Mouse (Mus musculus) 3134 (cell line): ENCODE data around the gene Mrs2.
A peak's percentile ranks its signal among the peaks of the same experiment; 100 is the strongest.

ENCODE experiments used
- DNase-seq: peaks from one replicate; pipeline ENCODE4 v3.0.0-alpha.2; 2011; ENCODE audit warnings: low spot score; ENCODE audit not compliant: insufficient read length; ENCODE audit errors: extremely low read depth

Mrs2 gene

DNA sequence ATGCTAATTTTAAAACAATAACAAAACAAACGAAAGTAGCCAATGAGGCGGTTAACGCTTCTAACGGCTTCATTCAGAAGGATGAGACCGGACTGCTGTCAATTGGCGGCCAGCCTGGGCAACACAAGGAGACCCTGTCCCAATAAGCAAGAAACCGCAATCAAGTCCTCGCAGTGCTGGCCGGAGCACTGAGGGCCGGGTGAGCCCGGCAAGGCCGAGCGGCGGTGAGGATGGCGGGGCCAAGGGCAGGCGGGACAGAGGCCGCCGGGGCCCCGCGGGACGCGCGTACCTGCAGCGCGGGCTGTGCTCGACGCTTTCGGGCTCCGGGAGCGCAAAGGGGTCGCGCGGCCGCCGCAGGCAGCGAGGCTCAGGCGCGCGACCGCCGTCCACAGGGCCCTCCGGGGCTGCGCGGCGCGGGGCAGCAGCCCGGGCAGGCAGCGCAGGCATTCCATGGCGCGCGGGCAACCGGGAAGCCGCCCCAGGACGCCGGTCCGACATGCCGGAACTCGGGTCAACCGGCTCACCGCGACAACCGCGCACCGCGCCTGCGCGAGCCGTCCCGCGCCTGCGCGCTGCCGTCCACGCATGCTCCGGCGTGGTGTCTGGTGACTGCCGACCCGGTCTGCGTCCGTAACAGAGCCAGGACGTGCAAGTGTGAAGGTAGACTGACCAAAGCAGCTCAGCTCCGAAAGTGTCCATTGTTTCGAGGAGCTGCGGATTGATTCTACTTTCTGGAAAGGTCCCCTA, at the start of gene Mrs2:
Gene Mrs2 (minus strand): TSS at position 587 of the 747 bp plus-strand sequence.
- DNase-seq: peak; percentile 96

DNA sequence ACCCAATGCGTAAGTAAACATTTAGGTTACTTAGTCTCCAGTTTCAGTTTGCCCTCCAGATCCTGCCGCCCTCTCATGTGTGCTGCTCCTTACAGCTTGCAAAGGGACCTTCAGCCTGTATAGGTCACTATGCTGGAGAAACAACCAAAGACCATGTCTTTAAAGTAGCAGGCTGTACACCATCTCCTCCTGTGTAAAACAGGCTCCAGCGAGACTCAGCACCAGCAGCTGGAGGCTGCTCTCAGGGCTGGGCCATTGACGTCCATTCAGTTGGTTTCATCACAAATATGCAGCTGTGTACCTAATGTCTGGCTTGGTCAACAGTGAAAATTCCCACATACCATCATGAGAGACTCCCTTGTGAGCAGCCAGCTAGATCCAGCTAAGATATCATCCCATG, 49.6 kb upstream of the Mrs2 start:
- DNase-seq: no peak

DNA sequence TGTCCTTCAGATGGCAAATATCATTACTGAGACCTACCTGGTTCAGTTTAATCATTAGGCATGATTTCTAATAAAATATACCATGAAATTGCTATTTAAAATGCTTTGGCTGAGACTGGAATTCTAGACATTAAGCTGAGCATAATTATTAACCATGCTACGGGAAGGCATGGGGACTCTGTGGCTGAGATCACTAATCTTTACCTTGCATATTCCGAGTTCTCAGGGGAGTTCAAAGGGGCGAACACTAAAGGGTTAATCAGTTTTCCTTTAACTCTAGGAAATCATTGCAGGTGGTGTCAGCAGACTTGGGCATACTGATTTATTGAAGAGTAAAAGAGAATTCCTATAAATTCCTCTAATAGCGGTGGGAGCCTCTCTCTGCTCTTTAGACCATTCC, 47.0 kb upstream of the Mrs2 start:
- DNase-seq: no peak

DNA sequence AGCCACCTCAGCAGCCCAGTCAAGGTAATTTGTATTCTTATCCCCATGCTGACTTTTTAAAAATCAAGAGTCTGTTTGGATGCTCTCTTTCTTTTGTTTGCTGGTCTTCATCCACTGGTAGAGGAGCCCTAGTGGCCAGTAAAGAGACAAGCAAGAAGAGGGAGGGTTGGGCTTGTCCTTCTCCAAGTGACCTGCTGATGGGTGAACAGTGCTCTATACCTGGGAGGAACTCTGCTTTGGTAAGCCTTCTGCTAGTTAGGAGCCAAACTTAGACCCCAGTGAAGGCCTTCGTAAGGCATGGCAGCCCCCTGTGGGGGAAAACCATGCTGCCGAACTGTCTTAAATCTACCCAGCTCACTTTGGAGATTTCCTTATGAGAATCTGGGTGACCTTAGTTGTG, 46.5 kb upstream of the Mrs2 start:
- DNase-seq: no peak

DNA sequence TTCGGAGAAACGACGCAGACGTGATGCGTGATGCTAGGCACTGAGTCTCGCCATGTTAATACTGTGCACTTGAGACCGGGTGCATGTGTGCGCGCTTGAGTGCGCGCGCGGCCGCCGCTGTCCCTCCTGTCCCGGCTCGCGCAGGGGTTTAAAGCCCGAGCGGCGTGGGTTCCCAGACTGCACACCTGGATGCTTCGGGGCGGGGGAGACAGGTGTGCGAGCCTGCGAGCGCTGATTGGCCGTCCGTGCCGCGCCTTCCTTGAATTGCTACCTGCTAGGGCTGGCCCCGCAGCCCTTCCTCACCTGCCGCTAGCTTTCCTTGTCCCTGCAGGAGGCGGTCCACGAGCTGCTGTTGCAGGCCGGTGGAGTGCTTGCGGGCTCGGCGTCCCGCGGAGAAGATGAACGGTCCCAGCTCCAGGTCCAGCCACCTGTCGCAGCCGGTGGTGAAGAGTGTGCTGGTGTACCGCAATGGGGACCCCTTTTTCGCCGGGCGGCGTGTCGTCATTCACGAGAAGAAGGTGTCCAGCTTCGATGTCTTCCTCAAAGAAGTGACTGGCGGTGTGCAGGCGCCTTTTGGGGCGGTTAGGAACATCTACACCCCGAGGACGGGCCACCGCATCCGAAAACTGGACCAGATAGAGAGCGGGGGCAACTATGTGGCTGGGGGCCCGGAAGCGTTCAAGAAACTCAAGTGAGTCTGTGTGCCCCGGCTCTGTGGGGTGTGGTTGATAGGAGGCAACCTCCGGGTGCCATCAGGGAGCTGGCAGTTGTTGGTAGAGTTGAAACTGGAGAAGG, 35.9 kb upstream of the Mrs2 start, which contains the start of gene Dcdc2a:
Gene Dcdc2a (plus strand): TSS at position 132 of the 795 bp plus-strand sequence.
- DNase-seq: no peak

DNA sequence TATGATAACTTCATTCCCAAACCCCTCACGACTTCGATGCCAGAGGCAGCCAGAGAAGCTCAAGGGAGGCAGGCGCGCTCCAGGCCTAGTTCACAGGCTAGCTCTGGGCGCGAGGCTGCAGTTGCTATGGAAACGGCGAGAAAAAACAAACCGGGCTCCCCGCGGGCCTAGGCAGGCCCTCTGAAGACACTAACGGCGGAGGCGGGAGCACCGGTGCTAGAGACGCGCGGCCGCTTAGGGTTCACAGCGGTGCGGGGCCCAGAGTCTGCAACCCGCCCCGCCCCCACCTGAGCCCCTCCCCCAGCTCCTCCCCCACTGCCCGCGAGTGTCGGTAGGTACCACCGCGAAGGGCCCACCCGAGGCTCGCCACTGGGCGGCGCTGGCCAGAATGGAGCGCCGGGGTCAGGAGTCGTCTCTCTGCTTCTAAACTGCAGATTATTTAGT, 35.0 kb upstream of the Mrs2 start:
- no peak for DNase-seq

DNA sequence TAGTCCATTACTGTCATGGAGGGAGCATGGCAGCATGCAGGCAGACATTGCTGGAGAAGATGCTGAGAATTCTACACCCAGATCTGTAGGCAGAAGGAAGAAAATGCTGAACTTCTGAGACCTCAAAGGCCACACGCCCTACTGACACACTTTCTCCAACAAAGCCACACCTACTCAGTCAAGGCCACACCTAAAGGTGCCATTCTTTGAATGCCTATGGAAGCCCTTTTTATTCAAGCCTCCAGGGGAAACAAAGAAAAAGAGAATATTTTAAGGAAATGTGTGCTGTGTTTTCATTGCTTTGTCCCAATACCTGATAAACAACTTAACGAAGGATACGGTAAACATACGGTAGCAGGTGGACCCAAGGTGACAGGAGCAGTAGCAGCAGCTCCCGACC, 32.5 kb upstream of the Mrs2 start:
- DNase-seq: no peak

DNA sequence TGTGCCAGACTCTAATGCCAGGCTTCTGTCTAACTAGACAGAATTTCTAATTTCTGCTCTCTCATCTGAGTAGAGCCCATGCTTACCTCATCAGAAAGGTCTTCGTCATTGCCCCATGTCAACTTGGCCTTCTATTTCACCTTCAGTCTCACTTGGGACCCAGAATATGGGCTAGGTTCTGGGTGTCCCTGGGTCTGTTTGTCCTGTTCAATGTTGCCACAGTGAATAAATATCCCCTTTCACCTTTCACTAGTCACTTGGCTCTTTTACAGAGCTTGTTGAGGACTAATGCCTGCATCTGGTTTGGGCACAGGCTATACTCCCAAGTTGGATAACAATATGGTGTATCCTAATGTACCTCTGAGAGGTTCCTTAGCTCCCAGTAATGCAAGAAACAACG, 19.3 kb upstream of the Mrs2 start:
- DNase-seq: no peak

DNA sequence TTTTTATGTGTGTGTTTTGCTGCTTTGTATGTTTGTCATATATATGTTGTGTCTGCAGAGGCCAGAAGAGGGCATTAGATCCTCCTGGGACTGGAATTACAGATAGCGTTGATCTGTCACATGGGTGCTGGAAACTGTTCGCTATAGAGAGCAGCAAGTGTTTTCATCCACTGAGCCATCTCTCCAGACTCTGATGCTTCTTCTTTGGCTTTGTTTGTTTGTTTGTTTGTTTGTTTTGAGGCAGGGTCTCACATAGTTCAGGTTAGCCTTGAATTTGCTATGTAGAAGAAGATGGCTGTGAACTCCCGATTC, 6.9 kb upstream of the Mrs2 start:
- no peak for DNase-seq

DNA sequence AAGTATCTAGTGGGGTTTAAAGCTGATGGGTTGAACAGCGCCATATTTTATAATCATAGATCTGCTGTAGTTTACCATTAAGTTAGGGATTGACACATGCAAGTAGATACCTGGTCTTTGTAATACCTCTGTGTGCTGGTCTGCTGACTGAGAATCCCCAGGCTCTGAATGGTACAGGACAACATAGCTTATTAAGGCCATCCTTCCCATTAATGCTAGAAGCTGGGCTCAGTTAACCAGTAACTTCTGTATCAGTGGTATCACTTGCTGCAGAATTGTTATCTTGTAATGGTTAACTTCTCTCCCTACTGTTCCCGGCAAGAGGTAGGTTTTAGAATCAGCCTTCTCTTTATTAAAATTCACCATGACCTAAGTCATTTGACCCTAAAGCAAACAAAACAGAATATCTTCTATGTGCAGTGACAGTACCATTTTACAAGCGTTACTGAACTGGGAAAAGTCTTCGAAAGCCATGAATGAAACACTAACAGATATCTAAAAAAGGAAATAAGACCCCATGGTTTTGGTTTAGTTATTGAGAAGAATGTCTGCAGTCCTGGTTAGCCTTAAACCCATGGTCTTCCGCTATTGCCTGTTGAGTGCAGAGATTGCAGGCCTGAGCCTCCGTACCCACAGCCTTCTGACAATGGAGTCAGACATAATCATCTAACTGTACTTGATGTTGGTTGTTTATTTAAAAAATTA, 6.4 kb upstream of the Mrs2 start:
- DNase-seq: no peak

DNA sequence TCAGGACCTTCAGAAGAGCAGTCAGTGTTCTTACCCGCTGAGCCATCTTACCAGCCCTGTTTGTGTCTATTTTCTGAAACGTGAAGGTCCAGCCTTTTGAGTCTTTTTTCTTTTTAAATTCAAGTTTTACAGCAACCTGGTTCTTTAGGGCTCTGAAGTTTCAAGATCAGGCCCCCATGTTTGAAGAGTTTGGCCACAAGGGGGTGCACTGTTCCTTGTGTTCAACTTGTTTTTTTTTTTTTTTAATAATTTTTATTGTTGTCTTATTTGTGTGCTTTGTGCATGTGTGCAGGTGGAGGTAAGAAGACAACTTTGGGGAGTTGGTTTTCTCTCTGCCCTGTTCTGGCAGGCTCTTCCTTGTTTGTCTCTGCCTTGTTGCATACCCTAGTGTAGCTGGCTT, 4.5 kb upstream of the Mrs2 start:
- DNase-seq: no peak

DNA sequence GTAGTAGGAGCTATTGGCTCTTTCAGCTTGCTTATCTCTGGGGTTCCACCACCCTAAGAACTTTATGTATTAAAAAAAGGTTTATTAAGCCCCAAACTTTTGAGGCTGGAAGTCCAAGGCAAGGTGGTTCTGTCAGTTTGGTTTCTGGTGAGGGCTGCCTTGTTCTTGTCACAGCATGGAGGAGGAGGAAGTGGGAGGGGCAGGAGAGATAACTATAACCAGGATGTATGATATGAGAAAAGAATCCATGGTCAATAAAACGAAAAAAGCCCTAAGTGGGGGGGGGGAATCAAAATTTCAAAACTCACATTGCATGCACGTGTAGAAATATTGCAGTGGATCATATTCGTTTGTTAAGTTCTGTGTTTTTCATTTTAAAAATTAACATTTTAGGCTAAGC, 3.0 kb upstream of the Mrs2 start:
- no peak for DNase-seq

DNA sequence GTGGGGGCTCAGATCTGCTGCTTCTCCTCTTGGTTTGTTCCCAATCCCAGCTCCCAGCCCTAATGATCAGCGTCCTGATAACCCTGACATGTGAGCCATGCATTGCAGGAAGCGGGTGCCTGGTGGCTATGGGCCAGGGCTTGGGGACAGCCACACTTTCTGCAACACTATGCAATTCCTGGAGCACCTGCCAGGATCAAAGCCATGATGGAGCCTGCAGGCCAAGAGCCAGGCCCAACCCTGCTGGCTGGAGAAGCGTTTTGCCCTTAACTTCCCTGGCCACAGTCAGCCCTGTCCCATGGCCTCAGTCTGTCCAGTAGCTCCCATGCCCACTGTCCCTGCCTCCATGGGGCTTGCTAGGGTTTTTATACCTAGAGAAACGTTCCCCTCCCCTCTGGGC, 2.2 kb upstream of the Mrs2 start:
- DNase-seq: no peak

DNA sequence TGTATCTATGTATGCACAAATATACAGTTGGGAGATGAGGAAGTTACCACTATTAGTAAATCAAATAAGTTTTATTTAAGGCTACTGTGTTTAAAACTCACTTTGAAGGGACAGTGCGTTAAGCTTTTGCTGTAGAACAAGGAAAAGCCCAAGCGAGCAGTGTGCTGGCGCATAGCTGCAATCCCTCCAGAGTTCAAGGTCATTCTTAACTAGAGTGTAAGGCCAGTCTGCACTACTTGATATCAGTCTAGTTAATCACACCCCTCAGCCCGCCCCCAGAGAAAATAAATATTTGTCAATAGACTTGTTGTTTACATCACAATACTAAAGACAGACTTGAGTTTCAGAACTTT, 337 bp upstream of the Mrs2 start:
- DNase-seq: no peak

DNA sequence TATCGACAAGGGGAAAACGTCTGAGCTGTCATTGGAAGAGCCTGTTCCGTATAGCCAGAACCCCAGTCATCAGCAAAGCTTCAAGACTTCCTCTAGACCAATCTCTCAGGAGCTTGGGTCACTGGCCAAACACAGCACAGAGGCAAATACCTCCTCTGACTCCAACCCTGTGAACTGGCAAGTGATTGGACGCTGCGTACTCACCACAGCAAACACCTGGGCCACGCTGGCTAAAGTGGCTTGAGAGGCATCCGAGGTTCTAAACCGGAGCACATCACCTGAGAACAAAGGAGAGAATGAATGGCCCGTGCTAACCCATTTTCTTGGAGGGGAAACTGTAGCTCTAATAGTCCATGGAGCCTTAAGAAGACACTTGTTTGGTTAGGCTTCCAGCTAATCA, 1.9 kb downstream of the Mrs2 start:
- DNase-seq: no peak

DNA sequence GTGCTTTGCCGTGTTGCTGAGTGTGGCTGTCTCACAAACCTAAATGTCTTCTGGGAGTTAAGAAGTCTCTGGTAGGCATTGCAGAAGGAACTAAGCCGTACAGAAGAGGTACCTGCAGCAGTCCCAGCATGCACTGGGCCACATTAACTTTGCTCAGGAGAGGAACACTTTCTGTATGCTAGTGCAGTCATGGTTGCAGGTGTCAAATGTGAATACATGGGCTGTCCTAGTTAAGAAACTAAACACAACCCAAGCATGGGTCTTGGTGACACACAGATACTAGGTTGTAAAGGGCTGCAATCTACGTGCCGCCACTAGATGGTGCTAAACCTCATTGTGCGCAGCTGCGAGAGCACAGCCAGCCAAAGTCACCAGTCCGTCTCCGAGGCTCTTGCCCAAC, 13.1 kb downstream of the Mrs2 start:
- no peak for DNase-seq

DNA sequence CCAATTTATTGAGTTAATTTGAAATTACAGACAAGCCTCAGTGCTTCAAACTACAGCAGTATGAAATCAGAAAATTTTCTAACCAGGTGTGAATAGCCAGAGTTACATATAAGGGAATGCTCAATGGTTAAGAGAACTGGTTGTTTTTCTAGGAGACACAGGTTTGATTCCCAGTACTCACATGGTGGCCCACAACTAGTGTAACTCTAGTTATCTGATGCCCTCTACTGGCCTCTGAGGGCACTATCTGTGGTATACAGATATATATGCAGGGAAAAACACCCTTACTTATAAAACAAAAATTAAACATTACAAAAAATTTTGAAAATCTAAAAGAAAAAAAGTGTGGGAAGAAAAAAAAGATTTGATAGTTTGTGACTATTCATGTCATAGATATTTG, 17.2 kb downstream of the Mrs2 start:
- DNase-seq: no peak

DNA sequence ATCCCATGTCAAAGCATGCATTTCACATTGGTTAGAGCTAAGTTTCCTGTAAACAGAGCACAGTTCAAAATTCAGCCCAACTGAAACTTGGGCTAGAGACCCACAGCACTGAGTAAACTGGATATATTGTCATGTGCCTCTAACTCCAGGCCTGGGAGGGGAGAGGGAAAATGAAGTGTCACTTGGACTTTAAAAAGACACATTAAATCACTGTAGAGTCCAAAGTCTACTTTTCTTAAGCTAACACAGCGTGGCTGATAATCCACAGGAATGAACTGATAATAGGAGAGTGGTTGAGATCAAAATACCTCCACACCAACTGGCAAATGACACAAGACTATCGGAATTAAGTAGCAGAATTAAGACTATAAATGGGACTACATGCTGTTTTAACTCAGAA, 20.6 kb downstream of the Mrs2 start:
- no peak for DNase-seq

DNA sequence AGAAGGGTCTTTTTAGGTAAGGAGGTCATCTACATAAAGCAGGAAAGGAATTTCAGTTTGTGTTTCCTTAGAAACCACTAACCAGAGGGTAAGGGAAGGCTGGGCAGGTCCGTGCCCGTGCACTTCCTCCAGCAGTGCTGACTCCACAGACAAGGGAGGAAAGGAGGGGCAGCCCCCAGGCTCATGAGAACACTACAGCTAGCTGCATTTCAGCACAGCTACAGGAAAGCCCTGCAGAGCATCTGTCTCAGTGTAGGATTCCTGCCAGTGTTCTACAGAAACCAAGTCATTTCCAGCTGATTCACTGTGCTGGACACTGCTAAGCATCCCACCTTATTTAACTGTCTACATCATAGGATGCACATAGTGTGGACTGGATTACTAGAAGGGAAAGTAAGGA, 27.0 kb downstream of the Mrs2 start:
- no peak for DNase-seq

DNA sequence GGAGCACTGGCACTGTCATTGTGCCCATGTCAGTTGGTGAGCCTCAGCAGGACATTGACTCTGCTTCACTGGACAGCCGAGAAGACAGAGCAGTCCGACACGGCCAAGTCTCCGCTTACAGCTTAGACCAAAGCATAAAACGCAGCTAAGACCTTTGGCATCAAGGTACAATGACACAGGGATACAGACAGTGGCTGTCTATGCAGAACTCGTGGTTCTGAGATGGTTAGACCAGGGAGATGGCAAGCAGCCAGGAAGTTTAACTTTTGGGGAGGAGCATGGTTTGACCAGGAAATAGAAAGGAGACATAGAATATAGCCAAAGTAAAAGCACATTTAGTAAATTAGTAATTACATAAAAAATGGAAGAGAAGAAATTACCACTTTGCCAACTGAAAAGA, 31.2 kb downstream of the Mrs2 start:
- DNase-seq: no peak

DNA sequence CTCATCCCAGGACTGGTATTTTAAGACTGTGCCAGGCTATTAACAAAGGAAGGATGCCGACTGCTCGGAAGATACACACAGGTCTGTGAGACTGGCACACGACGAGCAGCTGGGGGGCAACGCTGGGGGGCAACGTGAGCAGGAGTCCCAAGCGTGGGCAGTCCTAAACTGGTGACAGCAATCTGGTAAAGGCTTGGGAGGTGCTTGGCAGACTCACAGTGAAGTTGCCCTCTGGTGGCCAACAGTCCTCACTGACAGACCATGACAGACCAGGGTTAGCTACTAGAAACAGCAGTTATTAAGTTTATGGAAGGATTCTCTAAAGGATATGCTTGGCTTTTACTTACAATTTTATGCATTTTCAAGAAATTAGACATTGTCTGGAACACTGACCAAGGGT, 31.8 kb downstream of the Mrs2 start:
- DNase-seq: peak; percentile 32

DNA sequence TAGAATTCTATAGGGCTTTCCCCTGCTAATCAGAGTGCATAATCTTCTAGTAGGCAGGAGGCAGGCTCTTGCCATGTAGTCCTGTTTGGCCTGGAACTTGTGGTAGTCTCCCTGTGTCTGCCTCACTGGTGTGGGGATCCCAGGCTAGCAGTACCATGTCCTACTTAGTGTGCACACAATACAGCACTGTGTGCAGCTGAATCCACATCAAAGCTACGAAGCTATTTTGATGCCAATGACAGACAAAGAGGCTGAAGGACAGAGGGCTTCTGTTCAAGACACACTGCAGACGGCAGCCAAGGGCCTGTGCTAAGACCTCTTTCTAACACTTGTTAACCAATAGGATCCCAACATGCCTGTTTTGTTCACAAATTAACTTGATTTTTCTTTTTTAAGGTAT, 34.7 kb downstream of the Mrs2 start:
- no peak for DNase-seq
